Comparison of ENCODE assay signal across 9 mouse cellular contexts in the genomic region with DNA sequence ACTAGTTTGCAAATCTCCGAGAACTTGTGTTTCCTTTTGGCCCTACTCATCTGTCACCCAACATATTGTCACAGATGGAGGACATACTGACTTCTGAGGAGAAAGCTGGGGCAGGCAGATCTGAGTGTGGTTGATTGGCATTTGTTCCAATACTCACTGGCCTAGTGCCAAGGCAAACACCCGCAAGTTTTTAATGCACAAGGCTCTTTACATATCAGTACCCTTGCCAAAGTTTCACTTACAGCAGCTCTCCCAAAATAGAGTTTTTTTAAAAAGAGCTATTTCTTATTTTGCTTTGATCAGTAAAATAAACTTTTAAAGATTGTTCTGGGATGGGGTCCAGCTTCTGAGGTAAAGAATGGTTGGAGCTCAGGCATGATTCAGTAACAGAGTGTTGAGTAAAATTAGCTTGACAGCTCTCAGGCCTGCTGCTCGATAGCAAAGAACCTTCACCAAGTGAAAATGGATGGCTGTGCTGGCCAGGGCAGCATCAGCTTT.
DNase-seq lines count a peak whose midpoint lies in the region; ATAC-seq and TF ChIP-seq lines count a peak whose summit lies in the region.
"Had no signal": no experiment of that assay in that cellular context is flagged by ENCODE, and none has a peak within 500 bp of the region (broad histone marks: within the 10 kb centered on the region; RNA-seq: fewer than 3 reads in every experiment).

No protein-coding gene starts in this region.

- no peak for ATAC-seq in forebrain, embryonic 12.5 days (ENCODE audit: low FRiP score)

- H3K9me3 ChIP-seq in forebrain, embryonic 12.5 days = no peaks in the 10 kb centered on the region
- H3K9me3 ChIP-seq in forebrain, embryonic 10.5 days = no peaks in the 10 kb centered on the region

- peak overlapping the region; percentile 14; the same call in 1 of the 2 replicates for H3K27ac ChIP-seq in forebrain, embryonic 12.5 days
- no peak overlapping the region for H3K27ac ChIP-seq in forebrain, embryonic 10.5 days
- H3K27ac ChIP-seq in layer of hippocampus, adult 2 months = peak overlapping the region; percentile 67

- H3K9ac ChIP-seq in forebrain, embryonic 12.5 days = no peak overlapping the region

- no peak overlapping the region for H3K4me3 ChIP-seq in forebrain, embryonic 12.5 days (replicated peaks)
- H3K4me3 ChIP-seq in forebrain, embryonic 10.5 days = no peak overlapping the region
- H3K4me3 ChIP-seq in layer of hippocampus, adult 2 months = no peak overlapping the region

- no peak overlapping the region for H3K4me2 ChIP-seq in forebrain, embryonic 12.5 days

- H3K27me3 ChIP-seq in forebrain, embryonic 12.5 days = no peaks in the 10 kb centered on the region
- H3K27me3 ChIP-seq in forebrain, embryonic 10.5 days (ENCODE audit: poor library complexity, severe bottlenecking) = no peaks in the 10 kb centered on the region
- H3K27me3 ChIP-seq: CH12.LX had no signal

- DNase-seq in forebrain, embryonic 10.5 days (ENCODE audit: extremely low spot score, low spot score) = no peak
- DNase-seq in Muller cell, postnatal 12 days (ENCODE audit: inconsistent ontology term) = peak; percentile 42
- peak; percentile 23 to 59 for DNase-seq in frontal cortex, adult 2 months (ENCODE audit: extremely low spot score in 1 of 2, low spot score in 1 of 2)
- peak; percentile 55 to 63 for DNase-seq in layer of hippocampus, adult 2 months (ENCODE audit: low spot score in 2 of 2)
- peak; percentile 43 for DNase-seq in right cerebral cortex, adult 18-20 months
- no peak for DNase-seq in gastrocnemius, adult 18-20 months (ENCODE audit: low spot score)
- no peak for DNase-seq in kidney, adult 8-10 months

- no peak for TF ChIP-seq CTCF in layer of hippocampus, adult 2 months (conservative IDR thresholded peaks at IDR 0.05)

- 61% methylated on average over 3 of the region's 3 CpGs for WGBS in forebrain, embryonic 12.5 days
- 92% methylated on average over 3 of the region's 3 CpGs for WGBS in forebrain, embryonic 10.5 days

- H3K36me3 ChIP-seq in forebrain, embryonic 12.5 days (replicated peaks) = no peaks in the 10 kb centered on the region
- H3K36me3 ChIP-seq in forebrain, embryonic 10.5 days (replicated peaks) = no peaks in the 10 kb centered on the region; the same call in 1 of the 2 replicates

- H3K4me1 ChIP-seq in forebrain, embryonic 12.5 days = peaks cover 34% of the 10 kb centered on the region
- H3K4me1 ChIP-seq in forebrain, embryonic 10.5 days = peaks cover 29% of the 10 kb centered on the region

Comparison
In these comparisons a context has a peak if more than half of its experiments do, and no peak if none do; other contexts are left out.
1. DNase-seq: peak in Muller cell, postnatal 12 days (single experiment), frontal cortex, adult 2 months (2 of 2), layer of hippocampus, adult 2 months (2 of 2) and right cerebral cortex, adult 18-20 months (single experiment); none in forebrain, embryonic 10.5 days (single experiment), gastrocnemius, adult 18-20 months (single experiment) and kidney, adult 8-10 months (0 of 2).